Mouse (Mus musculus): ENCODE results near the gene Adam8. TPM values are rescaled to one million over a fixed set of nuclear protein-coding genes. Genes with fewer than 3 reads are reported as not detected.

Gene Adam8
- total RNA-seq, 2 experiments from 2014 or later = 0.20 to 0.73 TPM

- DNase-seq (ENCODE audit: low spot score) = no peak
- intact Hi-C loops (cut with DNase I) = no loop called here
Observed at GRCm38 (mm10) chr7:139951079-139951478, 41.3 kb downstream of the Adam8 start.

GRCm38 (mm10) chr7:139950283-139950971 is 41.9 kb downstream of the Adam8 start:
- intact Hi-C loops (cut with DNase I) = no loop called here
- peak; percentile 18 for DNase-seq (ENCODE audit: low spot score)

- intact Hi-C loops (cut with DNase I) = no loop called here
- no peak for DNase-seq (ENCODE audit: low spot score)
Observed at GRCm38 (mm10) chr7:139949893-139950282, 42.5 kb downstream of the Adam8 start.

- DNase-seq (ENCODE audit: low spot score) = no peak
- intact Hi-C loops (cut with DNase I) = no loop called here
Observed at GRCm38 (mm10) chr7:139946032-139946431, 46.3 kb downstream of the Adam8 start.

- intact Hi-C loops (cut with DNase I) = no loop called here
- DNase-seq (ENCODE audit: low spot score) = no peak
Observed at GRCm38 (mm10) chr7:139945516-139945915, 46.8 kb downstream of the Adam8 start.

- DNase-seq (ENCODE audit: low spot score) = no peak
Observed at GRCm38 (mm10) chr7:139944291-139945240, 47.8 kb downstream of the Adam8 start.

GRCm38 (mm10) chr7:139943674-139944281 is 48.6 kb downstream of the Adam8 start, which contains the start of gene Utf1:
TSS of gene Utf1 (plus strand) at chr7:139943789.
- DNase-seq (ENCODE audit: low spot score) = no peak
- intact Hi-C loops (cut with DNase I) = no loop called here

More at GRCm38 (mm10) chr7:139944291-139945240, 47.8 kb downstream of the Adam8 start:
- intact Hi-C loops (cut with DNase I) = no loop called here

- intact Hi-C loops (cut with DNase I) = no loop called here
Observed at GRCm38 (mm10) chr7:139940476-139941209, 51.7 kb downstream of the Adam8 start.

GRCm38 (mm10) chr7:139937810-139938209 is 54.6 kb downstream of the Adam8 start:
- no peak for DNase-seq (ENCODE audit: low spot score)
- intact Hi-C loops (cut with DNase I) = no loop called here

More at GRCm38 (mm10) chr7:139940476-139941209, 51.7 kb downstream of the Adam8 start:
- DNase-seq (ENCODE audit: low spot score) = no peak

GRCm38 (mm10) chr7:139937138-139937537 is 55.2 kb downstream of the Adam8 start:
- intact Hi-C loops (cut with DNase I) = no loop called here
- DNase-seq (ENCODE audit: low spot score) = no peak

GRCm38 (mm10) chr7:139936705-139937104 is 55.7 kb downstream of the Adam8 start:
- intact Hi-C loops (cut with DNase I) = no loop called here

GRCm38 (mm10) chr7:139930732-139931131 is 61.6 kb downstream of the Adam8 start:
- intact Hi-C loops (cut with DNase I) = no loop called here

More at GRCm38 (mm10) chr7:139936705-139937104, 55.7 kb downstream of the Adam8 start:
- DNase-seq (ENCODE audit: low spot score) = no peak

More at GRCm38 (mm10) chr7:139930732-139931131, 61.6 kb downstream of the Adam8 start:
- DNase-seq (ENCODE audit: low spot score) = no peak

Small RNAs within 50 kb of the gene (microRNA-seq; reads per million reads assigned to microRNA genes)
- gene Mir202 = 0.83 reads per million
- gene Mir7062 = 1.1 reads per million
- gene mmu-mir-7686 = not detected

Other genes with a start within 250 kb of the Adam8 start
- gene Adgra1, start 158.4 kb downstream of the Adam8 start, total RNA-seq (2021) = under 1 TPM in 1 of 2 experiments, not detected in 1; 0.28 TPM
- not detected for gene Kndc1, start 97.9 kb downstream of the Adam8 start, total RNA-seq (2021)
- gene Utf1, start 48.8 kb downstream of the Adam8 start, total RNA-seq (2021) = not detected
- not detected for gene 6430531B16Rik, start 13.8 kb downstream of the Adam8 start, total RNA-seq (2021)
- 10 to 100 TPM; 10.9 to 11.2 TPM for gene Zfp511, start 43.8 kb upstream of the Adam8 start, total RNA-seq (2021)
- 10 to 100 TPM; 25.4 to 27.2 TPM for gene Tubgcp2, start 44.1 kb upstream of the Adam8 start, total RNA-seq (2021)
- gene Msx3, start 56.5 kb upstream of the Adam8 start, total RNA-seq (2021) = not detected
- not detected for gene Caly, start 90.0 kb upstream of the Adam8 start, total RNA-seq (2021)
- gene Prap1, start 100.8 kb upstream of the Adam8 start, total RNA-seq (2021) = not detected
- gene Fuom, start 109.9 kb upstream of the Adam8 start, total RNA-seq (2021) = 10 to 100 TPM; 80.9 to 84.0 TPM
- gene Paox, start 123.2 kb upstream of the Adam8 start, total RNA-seq (2021) = 1 to 10 TPM; 3.5 to 3.7 TPM
- gene Echs1, start 123.9 kb upstream of the Adam8 start, total RNA-seq (2021) = 100 to 1,000 TPM; 441 to 471 TPM
- 10 to 100 TPM; 22.9 to 30.8 TPM for gene Mtg1, start 145.0 kb upstream of the Adam8 start, total RNA-seq (2021)
- gene Sprn, start 162.3 kb upstream of the Adam8 start, total RNA-seq (2021) = under 1 TPM; 0.36 to 0.84 TPM
- not detected for gene Olfr522, start 172.2 kb upstream of the Adam8 start, total RNA-seq (2021)
- gene Olfr523, start 180.7 kb upstream of the Adam8 start, total RNA-seq (2021) = not detected
- not detected for gene Olfr524, start 213.4 kb upstream of the Adam8 start, total RNA-seq (2021)
- gene Cd163l1, start 225.7 kb upstream of the Adam8 start, total RNA-seq (2021) = not detected